Mouse (Mus musculus): ENCODE measurements around the gene Fbxl4.

GRCm38 (mm10) chr4:22395404-22395803 is 38.1 kb downstream of the Fbxl4 start:
- TF ChIP-seq POLR2A (IDR thresholded peaks at IDR 0.05; ENCODE audit: insufficient read length, low read depth): no peak
- peak in 2 of 3 experiments; percentile 40 to 42 for TF ChIP-seq MYOG (IDR thresholded peaks at IDR 0.05; ENCODE audit: control insufficient read depth in 1 of 3, insufficient read depth in 1 of 3, insufficient read length in 2 of 3, low read depth in 2 of 3)
- no peak for TF ChIP-seq E2F4 (IDR thresholded peaks at IDR 0.05; ENCODE audit: insufficient read depth)
- TF ChIP-seq POLR2AphosphoS2 (IDR thresholded peaks at IDR 0.05; ENCODE audit: insufficient read length, low read depth): no peak
- TF ChIP-seq MAX (IDR thresholded peaks at IDR 0.05; ENCODE audit: low read depth): no peak
- peak in 1 of 3 experiments; percentile 40 for TF ChIP-seq MYOD1 (IDR thresholded peaks at IDR 0.05; ENCODE audit: control insufficient read depth in 1 of 3, insufficient read length in 2 of 3, low read depth in 2 of 3)

Measured in myocyte (in vitro differentiated cells).